Mouse (Mus musculus) small intestine, adult 2 months (tissue): ENCODE data around the gene 6430571L13Rik. TPM values are rescaled to one million over a fixed set of nuclear protein-coding genes. Genes with fewer than 3 reads are reported as not detected.

Experiments used
- H3K27ac ChIP-seq: fragments of 200-500 bp; 2 replicates; pipeline ENCODE4 v1.5.1; 2012; ENCODE audit warnings: low read depth, low read length, control low read depth, inconsistent platforms; ENCODE audit not compliant: insufficient read depth
- H3K27me3 ChIP-seq: fragments of 200-500 bp; 2 replicates; pipeline ENCODE4 v1.6.1; 2012; ENCODE audit warnings: mild to moderate bottlenecking, moderate library complexity, low read length, inconsistent platforms; ENCODE audit not compliant: control insufficient read depth, insufficient read depth
- H3K36me3 ChIP-seq: fragments of 200-500 bp; 2 replicates; pipeline ENCODE4 v1.6.1; 2012; ENCODE audit warnings: mild to moderate bottlenecking, low read length, control low read depth, inconsistent platforms; ENCODE audit not compliant: control insufficient read depth, insufficient read depth
- H3K4me1 ChIP-seq: fragments of 200-500 bp; 2 replicates; pipeline ENCODE4 v1.6.1; 2012; ENCODE audit warnings: low read length, inconsistent platforms, mixed read lengths; ENCODE audit not compliant: control insufficient read depth, insufficient read depth, insufficient read length
- H3K4me3 ChIP-seq: fragments of 200-500 bp; 2 replicates; pipeline ENCODE4 v1.5.1; 2012; ENCODE audit warnings: low read depth, mild to moderate bottlenecking, control low read depth, inconsistent platforms, low read length, moderate library complexity
- CTCF ChIP-seq: fragments of 200-500 bp; IDR thresholded peaks from 2 replicates; pipeline ENCODE4 v1.5.1; 2012; ENCODE audit warnings: low read depth, mild to moderate bottlenecking, control low read depth, inconsistent platforms, low read length, moderate library complexity, mixed read lengths; ENCODE audit not compliant: insufficient replicate concordance, insufficient read length; ENCODE audit errors: extremely low read depth
- POLR2A ChIP-seq: fragments of 200-500 bp; IDR thresholded peaks from 2 replicates; pipeline ENCODE4 v1.6.1; 2012; ENCODE audit warnings: low read depth, mild to moderate bottlenecking, control low read depth, inconsistent platforms, low read length, moderate library complexity
- WGBS: fragments of 180-500 bp; shearing (Covaris S2); methylation state at CpG from one replicate; pipeline ENCODE4 v1.1.7; 2018; 5-methylcytosine and 5-hydroxymethylcytosine counted together
- polyA plus RNA-seq: library from polyadenylated mRNA; depleted of rRNA; stranded (reverse); fragments of >200 nt; gene quantifications from 2 replicates; pipeline ENCODE4 v1.2.3, GENCODE M21; 2012

The 6430571L13Rik gene
- polyA plus RNA-seq, 1 experiment: 0.25 TPM

DNA sequence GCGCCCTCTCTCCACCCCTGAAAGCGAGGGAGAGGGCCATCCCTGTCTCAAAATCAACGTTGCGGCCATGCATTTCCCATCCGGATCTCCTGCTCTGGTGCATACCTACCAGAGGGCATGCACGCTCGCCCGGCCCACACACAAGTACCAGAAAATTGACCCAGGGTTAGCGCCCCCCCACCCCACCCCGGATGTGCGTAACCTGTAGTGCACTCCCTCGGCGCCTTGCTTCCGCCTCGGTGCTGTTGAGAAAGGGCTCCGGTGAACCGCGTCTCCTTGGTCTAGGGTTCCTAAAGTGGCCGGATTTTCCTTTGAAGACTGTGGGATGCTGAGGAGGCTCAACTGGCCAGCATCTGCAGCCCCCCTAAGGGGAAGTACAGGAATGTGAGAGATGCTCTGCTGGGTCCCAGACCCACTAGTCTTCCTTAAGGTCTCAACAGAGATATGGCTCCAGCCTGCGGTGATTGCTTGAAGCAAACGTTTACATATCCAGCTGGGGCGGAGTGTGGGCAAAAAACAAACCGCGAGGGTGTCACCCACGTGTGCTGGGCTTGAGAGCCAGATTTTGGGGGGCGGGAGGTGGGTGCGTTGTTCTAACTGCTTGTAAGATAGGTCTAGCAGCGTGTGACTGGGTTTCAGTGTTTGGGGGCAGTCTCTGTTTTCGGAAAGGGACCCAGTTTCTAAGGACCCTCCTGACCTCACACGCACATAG lies 2.1 kb upstream of the 6430571L13Rik start, which contains the start of gene Hemk1:
Gene Hemk1, minus strand, starts transcription at position 179 of the 712 bp plus-strand sequence.
- H3K36me3 ChIP-seq: no peaks in the 10 kb centered on the region
- H3K4me3 ChIP-seq: peak within 1 kb of the TSS; percentile 94
- H3K4me1 ChIP-seq: peaks cover 3% of the 10 kb centered on the region; the same call in 1 of the 2 replicates
- peak; percentile 30; the same call in 1 of the 2 replicates for TF ChIP-seq POLR2A
- TF ChIP-seq CTCF: 0 out of 2 replicates have a peak, but pooled peaks have one; percentile 8
- no peaks in the 10 kb centered on the region for H3K27me3 ChIP-seq
- H3K27ac ChIP-seq: peak within 1 kb of the TSS; percentile 48
- WGBS: 2% methylated on average over 30 of the region's 30 CpGs

DNA sequence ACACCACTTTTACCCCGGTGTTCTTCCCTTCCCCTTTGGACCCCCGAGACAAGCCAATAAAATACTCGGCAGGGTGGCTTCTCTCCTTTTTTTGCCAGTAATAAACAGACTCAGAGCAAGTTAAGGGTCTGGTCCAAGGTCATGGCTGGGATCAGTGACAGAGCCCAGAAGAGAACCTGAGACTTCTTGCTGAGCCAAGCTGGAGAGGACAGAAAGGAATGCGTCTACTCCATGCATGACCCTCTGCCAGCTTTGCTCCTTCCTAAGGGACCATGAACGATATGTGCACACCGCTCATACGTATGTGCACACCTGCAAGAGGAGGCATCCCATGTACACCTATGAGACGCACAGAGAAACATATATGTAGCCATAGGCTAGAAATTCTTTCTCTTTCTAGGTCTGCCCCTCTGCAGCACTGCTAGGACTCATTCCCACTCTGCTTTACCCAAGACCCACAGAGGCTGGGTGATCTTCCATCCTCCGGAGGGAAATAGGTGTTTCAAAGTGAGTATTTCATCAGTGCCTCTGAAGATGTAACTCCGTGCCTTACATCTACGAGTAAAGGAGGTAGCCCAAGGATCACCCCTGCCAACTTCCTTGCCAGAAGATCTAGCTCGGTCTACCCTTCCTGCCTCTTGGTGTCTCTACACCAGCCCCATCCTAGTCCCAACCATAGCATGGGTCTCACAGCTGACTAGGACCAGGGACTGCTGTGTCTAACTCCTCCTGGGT lies 676 bp downstream of the 6430571L13Rik start:
- 45% methylated on average over 12 of the region's 12 CpGs for WGBS

GRCm38 (mm10) chr9:107342201-107342709 lies 1.9 kb downstream of the 6430571L13Rik start:
- Histone ChIP-seq H3K36me3 (no peaks in the 10 kb centered on the region), H3K27me3 (no peaks in the 10 kb centered on the region), H3K4me3 (no peak overlapping the region), H3K4me1 (peaks cover 3% of the 10 kb centered on the region; the same call in 1 of the 2 replicates), H3K27ac (no peak overlapping the region)
- 86% methylated on average over 11 of the region's 11 CpGs for WGBS
- TF ChIP-seq POLR2A (no peak), CTCF (no peak)

More for the DNA sequence above, 676 bp downstream of the 6430571L13Rik start:
- Histone ChIP-seq H3K36me3 (no peaks in the 10 kb centered on the region), H3K27me3 (no peaks in the 10 kb centered on the region), H3K27ac (no peak overlapping the region), H3K4me3 (peak overlapping the region; percentile 70), H3K4me1 (peaks cover 3% of the 10 kb centered on the region; the same call in 1 of the 2 replicates)
- no peak for TF ChIP-seq POLR2A
- no peak for TF ChIP-seq CTCF

GRCm38 (mm10) chr9:107343146-107343943 lies 2.9 kb downstream of the 6430571L13Rik start:
- 46% methylated on average over 8 of the region's 8 CpGs for WGBS
- Histone ChIP-seq H3K4me1 (peaks cover 3% of the 10 kb centered on the region; the same call in 1 of the 2 replicates), H3K27me3 (no peaks in the 10 kb centered on the region), H3K27ac (no peak overlapping the region), H3K36me3 (no peaks in the 10 kb centered on the region), H3K4me3 (no peak overlapping the region)
- TF ChIP-seq CTCF (no peak), POLR2A (no peak)

GRCm38 (mm10) chr9:107344027-107344426 lies 3.6 kb downstream of the 6430571L13Rik start:
- H3K36me3 ChIP-seq: no peaks in the 10 kb centered on the region
- WGBS: 64% methylated on average over 6 of the region's 6 CpGs
- H3K4me3 ChIP-seq: no peak overlapping the region
- H3K27ac ChIP-seq: no peak overlapping the region
- no peaks in the 10 kb centered on the region for H3K27me3 ChIP-seq
- H3K4me1 ChIP-seq: no peaks in the 10 kb centered on the region
- TF ChIP-seq POLR2A (no peak), CTCF (no peak)

DNA sequence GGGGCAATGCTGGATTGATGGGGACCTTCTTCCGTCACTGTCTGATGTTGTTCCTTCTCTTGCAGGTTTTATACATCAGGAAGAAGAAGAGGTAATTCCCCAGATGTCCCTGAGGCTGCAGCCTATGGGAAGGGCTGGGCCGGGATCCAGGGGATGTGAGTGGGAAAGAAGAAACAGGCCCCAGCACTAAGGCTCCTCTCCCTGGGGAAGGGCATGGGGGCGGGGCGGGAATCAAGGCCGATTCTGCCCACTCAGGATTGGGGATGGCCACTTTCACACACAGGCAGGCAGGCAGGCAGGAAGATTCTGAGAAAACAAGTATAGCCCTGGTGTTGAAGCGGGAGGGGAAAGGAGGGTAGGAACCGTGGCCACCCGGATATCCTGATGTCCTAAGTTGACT lies 5.7 kb downstream of the 6430571L13Rik start:
- H3K27me3 ChIP-seq: no peaks in the 10 kb centered on the region
- no peaks in the 10 kb centered on the region for H3K36me3 ChIP-seq
- TF ChIP-seq POLR2A: no peak
- no peak for TF ChIP-seq CTCF
- H3K27ac ChIP-seq: no peak overlapping the region
- no peak overlapping the region for H3K4me3 ChIP-seq
- no peaks in the 10 kb centered on the region for H3K4me1 ChIP-seq
- 82% methylated on average over 8 of the region's 8 CpGs for WGBS
